In genomic region chr3:121364388-121364787, GRCm38 (mm10) we compare ENCODE assay signal across 18 mouse cellular contexts.
A peak's percentile ranks its signal among the peaks of the same experiment; 100 is the strongest.
DNase-seq lines count a peak whose midpoint lies in the region; ATAC-seq and TF ChIP-seq lines count a peak whose summit lies in the region.
"Had no signal": no experiment of that assay in that cellular context is flagged by ENCODE, and none has a peak within 500 bp of the region (broad histone marks: within the 10 kb centered on the region; RNA-seq: fewer than 3 reads in every experiment).

No protein-coding gene starts in this region.

- no peaks in the 10 kb centered on the region for H3K36me3 ChIP-seq in heart, adult 2 months (ENCODE audit: control insufficient read depth, insufficient read depth, low read length)
- H3K36me3 ChIP-seq in kidney, postnatal 0 days (ENCODE audit: insufficient read depth, low read length) = no peaks in the 10 kb centered on the region
- H3K36me3 ChIP-seq in embryonic facial prominence, embryonic 10.5 days (replicated peaks) = peaks cover 4% of the 10 kb centered on the region
- H3K36me3 ChIP-seq in limb, embryonic 10.5 days = no peaks in the 10 kb centered on the region
- H3K36me3 ChIP-seq: midbrain, embryonic 10.5 days; neural tube, embryonic 15.5 days had no signal

- no peak for ATAC-seq in kidney, postnatal 0 days (replicated peaks; ENCODE audit: low FRiP score, low read depth)
- no peak for ATAC-seq in activated CD4-positive, CD25-positive, alpha-beta regulatory T cell, adult 4 months
- ATAC-seq: forebrain, postnatal 0 days; inflammation-experienced regulatory T-cells, adult 6 months; Patski had no signal

- no peaks in the 10 kb centered on the region for H3K27me3 ChIP-seq in heart, adult 2 months (ENCODE audit: control insufficient read depth, insufficient read depth, low read length)
- H3K27me3 ChIP-seq in kidney, postnatal 0 days (ENCODE audit: insufficient read depth, low read length) = no peaks in the 10 kb centered on the region
- no peaks in the 10 kb centered on the region for H3K27me3 ChIP-seq in embryonic facial prominence, embryonic 10.5 days (replicated peaks; ENCODE audit: low read depth, poor library complexity, severe bottlenecking)
- H3K27me3 ChIP-seq in limb, embryonic 10.5 days (ENCODE audit: low read depth, poor library complexity, severe bottlenecking) = no peaks in the 10 kb centered on the region
- H3K27me3 ChIP-seq: neural tube, embryonic 15.5 days; Patski had no signal

- TF ChIP-seq POLR2A in heart, adult 2 months (IDR thresholded peaks at IDR 0.05; ENCODE audit: insufficient read depth, low read depth, low read length) = no peak

- no peak overlapping the region for H3K4me2 ChIP-seq in kidney, postnatal 0 days (ENCODE audit: low read length)
- H3K4me2 ChIP-seq: neural tube, embryonic 15.5 days had no signal

- no peak overlapping the region for H3K9ac ChIP-seq in heart, adult 2 months (ENCODE audit: low read depth, low read length)
- no peak overlapping the region for H3K9ac ChIP-seq in kidney, postnatal 0 days (ENCODE audit: low read depth, low read length)
- H3K9ac ChIP-seq: forebrain, postnatal 0 days; neural tube, embryonic 15.5 days had no signal

- H3K79me2 ChIP-seq in heart, adult 2 months (replicated peaks; ENCODE audit: control insufficient read depth, insufficient read depth, low read length) = no peaks in the 10 kb centered on the region

- peak overlapping the region; percentile 69 for H3K27ac ChIP-seq in heart, adult 2 months
- peak overlapping the region; percentile 39 for H3K27ac ChIP-seq in kidney, postnatal 0 days
- peak overlapping the region; percentile 35 for H3K27ac ChIP-seq in embryonic facial prominence, embryonic 10.5 days (replicated peaks)
- H3K27ac ChIP-seq in limb, embryonic 10.5 days = peak overlapping the region; percentile 31; the same call in 1 of the 2 replicates
- H3K27ac ChIP-seq: midbrain, embryonic 10.5 days; neural tube, embryonic 15.5 days had no signal

- no peak overlapping the region for H3K4me3 ChIP-seq in heart, adult 2 months
- H3K4me3 ChIP-seq in kidney, postnatal 0 days (replicated peaks; ENCODE audit: low read depth, low read length) = no peak overlapping the region
- no peak overlapping the region for H3K4me3 ChIP-seq in embryonic facial prominence, embryonic 10.5 days
- H3K4me3 ChIP-seq in limb, embryonic 10.5 days = no peak overlapping the region
- H3K4me3 ChIP-seq: midbrain, embryonic 10.5 days; myocyte; neural tube, embryonic 15.5 days had no signal

- no peak for DNase-seq in heart, adult 2 months
- DNase-seq in heart, postnatal 14 days = no peak
- DNase-seq in kidney, postnatal 0 days (ENCODE audit: low spot score) = no peak
- no peak for DNase-seq in kidney, postnatal 25 days
- DNase-seq in embryonic facial prominence, embryonic 10.5 days (ENCODE audit: low spot score) = no peak
- no peak for DNase-seq in limb, embryonic 10.5 days (ENCODE audit: low spot score)
- DNase-seq: cerebellum, adult 9-10 months; forebrain, postnatal 0 days; heart, postnatal 36 days; layer of hippocampus, adult 9-11 months; lung, adult 2 months; right cerebral cortex, postnatal 4 days had no signal

- intact Hi-C loops in heart, adult 2 months (cut with DNase I) = loop anchor here (2.0 kb wide), 1 partner anchor 62 kb away; the partner anchor contains the start of gene Cnn3
- intact Hi-C loops in heart, postnatal 14 days (cut with DNase I) = loop anchor here (2.0 kb wide), 2 partner anchors 20 to 62 kb away; partner anchors contain the start of gene Cnn3

- TF ChIP-seq EP300 in heart, adult 2 months (IDR thresholded peaks at IDR 0.05; ENCODE audit: insufficient read depth, low read depth, low read length) = no peak

- TF ChIP-seq CTCF in heart, adult 2 months (IDR thresholded peaks at IDR 0.05) = no peak
- TF ChIP-seq CTCF in kidney, postnatal 0 days (IDR thresholded peaks at IDR 0.05; ENCODE audit: low read depth) = no peak

- H3K4me1 ChIP-seq in heart, adult 2 months (ENCODE audit: control insufficient read depth, insufficient read depth, low read length) = peaks cover 6% of the 10 kb centered on the region
- no peaks in the 10 kb centered on the region for H3K4me1 ChIP-seq in kidney, postnatal 0 days (replicated peaks; ENCODE audit: insufficient read depth, low read length)
- H3K4me1 ChIP-seq in embryonic facial prominence, embryonic 10.5 days = peaks cover 20% of the 10 kb centered on the region
- peaks cover 12% of the 10 kb centered on the region for H3K4me1 ChIP-seq in limb, embryonic 10.5 days
- H3K4me1 ChIP-seq: neural tube, embryonic 15.5 days had no signal

- H3K9me3 ChIP-seq in kidney, postnatal 0 days (replicated peaks; ENCODE audit: low read length) = no peaks in the 10 kb centered on the region
- H3K9me3 ChIP-seq in embryonic facial prominence, embryonic 10.5 days = no peaks in the 10 kb centered on the region
- H3K9me3 ChIP-seq in limb, embryonic 10.5 days (replicated peaks) = no peaks in the 10 kb centered on the region
- H3K9me3 ChIP-seq: midbrain, embryonic 10.5 days; neural tube, embryonic 15.5 days had no signal

- 73% methylated on average over 4 of the region's 4 CpGs for WGBS in heart, adult 2 months
- WGBS in kidney, postnatal 0 days = 61% methylated on average over 4 of the region's 4 CpGs
- WGBS in embryonic facial prominence, embryonic 10.5 days = 23% methylated on average over 4 of the region's 4 CpGs
- WGBS in limb, embryonic 10.5 days = 43% methylated on average over 4 of the region's 4 CpGs
